Mouse (Mus musculus): ENCODE measurements at regions not wholly inside any gene's neighbourhood (a gene's known extent, or its start where the extent isn't known, plus 50 kb on each side); places are given as distances from the start of the nearest gene placed in this dataset.

DNA sequence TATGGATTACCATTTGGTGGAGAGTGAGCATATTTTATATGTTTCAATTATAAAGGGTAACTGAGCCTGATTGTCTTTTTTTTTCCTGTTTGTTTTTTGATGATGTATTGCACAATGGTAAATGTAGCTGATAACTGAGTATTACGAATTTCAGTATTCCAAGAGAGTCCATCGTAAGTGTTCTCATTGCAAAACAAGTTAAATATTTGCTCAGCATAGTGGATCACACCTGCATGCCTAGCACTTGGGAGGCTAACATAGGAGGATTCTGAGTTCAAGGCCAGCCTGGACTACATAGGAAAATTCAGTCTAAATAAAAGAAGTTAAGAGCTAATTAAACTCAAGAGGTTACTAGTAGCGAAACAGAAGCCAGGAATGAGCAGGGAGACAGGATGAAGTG, 223.8 kb upstream of the Fam98a start:
- WGBS, result 93% methylated on average over 3 of the region's 3 CpGs
- Histone ChIP-seq H3K36me3 (ENCODE audit: insufficient read depth, low read length) (no peaks in the 10 kb centered on the region), H3K4me2 (ENCODE audit: low read length) (no peak overlapping the region), H3K4me1 (replicated peaks; ENCODE audit: insufficient read depth, low read length) (no peaks in the 10 kb centered on the region), H3K27ac (no peak overlapping the region), H3K4me3 (replicated peaks; ENCODE audit: low read depth, low read length) (no peak overlapping the region), H3K27me3 (ENCODE audit: insufficient read depth, low read length) (no peaks in the 10 kb centered on the region), H3K9ac (ENCODE audit: low read depth, low read length) (no peak overlapping the region), H3K9me3 (replicated peaks; ENCODE audit: low read length) (no peaks in the 10 kb centered on the region)
- ATAC-seq (replicated peaks; ENCODE audit: low FRiP score, low read depth), result no peak
- TF ChIP-seq CTCF (IDR thresholded peaks at IDR 0.05; ENCODE audit: low read depth), result no peak
- DNase-seq (ENCODE audit: low spot score), result no peak

DNA sequence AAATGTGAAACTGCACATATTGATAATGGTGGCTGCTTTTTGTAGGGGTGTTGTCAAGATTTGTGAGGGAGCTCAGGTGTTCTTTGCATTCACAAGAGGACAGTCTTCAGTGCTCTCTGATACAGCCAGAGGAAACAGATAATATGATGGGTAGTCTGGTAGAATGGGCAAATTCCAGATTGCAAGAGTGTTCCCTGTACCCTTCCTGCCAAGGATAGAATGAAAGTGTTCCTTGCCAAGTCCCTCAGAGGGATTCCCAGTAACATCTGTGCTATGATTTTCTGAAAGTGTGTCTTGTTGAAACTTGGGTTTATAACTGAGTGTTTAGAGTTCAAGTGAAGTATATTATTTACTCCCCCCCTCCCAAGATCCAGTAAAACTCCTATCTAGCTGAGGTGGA, 221.1 kb upstream of the Fam98a start:
- Histone ChIP-seq H3K4me3 (replicated peaks; ENCODE audit: low read depth, low read length) (no peak overlapping the region), H3K9me3 (replicated peaks; ENCODE audit: low read length) (no peaks in the 10 kb centered on the region), H3K27ac (no peak overlapping the region), H3K4me1 (replicated peaks; ENCODE audit: insufficient read depth, low read length) (no peaks in the 10 kb centered on the region), H3K4me2 (ENCODE audit: low read length) (no peak overlapping the region), H3K36me3 (ENCODE audit: insufficient read depth, low read length) (no peaks in the 10 kb centered on the region), H3K27me3 (ENCODE audit: insufficient read depth, low read length) (no peaks in the 10 kb centered on the region), H3K9ac (ENCODE audit: low read depth, low read length) (no peak overlapping the region)
- ATAC-seq (replicated peaks; ENCODE audit: low FRiP score, low read depth) (no peak), DNase-seq (ENCODE audit: low spot score) (no peak)
- no peak for TF ChIP-seq CTCF (IDR thresholded peaks at IDR 0.05; ENCODE audit: low read depth)

DNA sequence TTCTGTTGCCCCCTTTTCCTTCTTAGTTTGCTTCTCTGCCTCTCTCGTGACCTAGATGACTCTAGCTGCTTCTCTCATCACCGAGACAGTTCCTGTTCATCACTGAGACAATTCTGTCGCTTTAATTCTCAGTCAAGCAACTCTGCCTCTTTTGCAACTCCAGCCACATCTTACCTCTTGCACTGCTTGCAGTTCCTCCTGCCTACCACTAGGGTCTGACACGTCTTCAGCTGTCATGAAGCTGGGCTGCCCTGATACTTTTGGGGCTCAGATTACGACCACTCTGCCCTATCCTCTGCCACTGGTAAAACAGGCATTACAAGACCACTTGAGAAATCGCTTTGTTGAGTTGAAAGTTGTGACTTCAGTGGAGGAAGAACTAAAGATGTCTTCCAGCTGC, 216.9 kb upstream of the Fam98a start:
- no peak for DNase-seq (ENCODE audit: low spot score)
- no peaks in the 10 kb centered on the region for H3K27me3 ChIP-seq (ENCODE audit: insufficient read depth, low read length)
- no peak overlapping the region for H3K9ac ChIP-seq (ENCODE audit: low read depth, low read length)
- H3K4me3 ChIP-seq (replicated peaks; ENCODE audit: low read depth, low read length), result no peak overlapping the region
- no peaks in the 10 kb centered on the region for H3K9me3 ChIP-seq (replicated peaks; ENCODE audit: low read length)
- no peak overlapping the region for H3K4me2 ChIP-seq (ENCODE audit: low read length)
- H3K27ac ChIP-seq, result no peak overlapping the region
- H3K4me1 ChIP-seq (replicated peaks; ENCODE audit: insufficient read depth, low read length), result no peaks in the 10 kb centered on the region
- WGBS, result 88% methylated on average over 6 of the region's 6 CpGs
- ATAC-seq (replicated peaks; ENCODE audit: low FRiP score, low read depth), result no peak
- no peaks in the 10 kb centered on the region for H3K36me3 ChIP-seq (ENCODE audit: insufficient read depth, low read length)
- TF ChIP-seq CTCF (IDR thresholded peaks at IDR 0.05; ENCODE audit: low read depth), result no peak

DNA sequence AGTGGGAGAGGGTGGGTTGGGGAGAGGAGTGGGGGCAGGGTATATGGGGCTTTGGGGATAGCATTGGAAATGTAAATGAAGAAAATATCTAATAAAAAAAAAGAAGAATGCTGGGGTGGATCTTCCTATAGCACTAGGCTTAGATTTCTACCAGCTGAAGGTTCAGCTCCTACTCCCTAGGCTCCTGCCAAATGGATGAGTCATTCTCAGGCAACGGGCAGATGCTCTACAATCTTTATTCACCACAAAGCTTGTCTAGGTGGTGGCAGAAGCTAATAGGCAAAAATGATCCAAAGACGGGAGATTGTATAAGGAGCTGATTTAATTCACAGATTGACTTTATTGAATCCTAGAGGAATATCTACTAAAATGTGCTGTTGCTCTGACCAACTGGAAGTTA, 211.6 kb upstream of the Fam98a start:
- DNase-seq (ENCODE audit: low spot score) (no peak), ATAC-seq (replicated peaks; ENCODE audit: low FRiP score, low read depth) (no peak)
- no peak for TF ChIP-seq CTCF (IDR thresholded peaks at IDR 0.05; ENCODE audit: low read depth)
- 92% methylated on average over 2 of the region's 2 CpGs for WGBS
- Histone ChIP-seq H3K4me2 (ENCODE audit: low read length) (no peak overlapping the region), H3K9ac (ENCODE audit: low read depth, low read length) (no peak overlapping the region), H3K27me3 (ENCODE audit: insufficient read depth, low read length) (no peaks in the 10 kb centered on the region), H3K36me3 (ENCODE audit: insufficient read depth, low read length) (no peaks in the 10 kb centered on the region), H3K27ac (no peak overlapping the region), H3K4me3 (replicated peaks; ENCODE audit: low read depth, low read length) (no peak overlapping the region), H3K9me3 (replicated peaks; ENCODE audit: low read length) (no peaks in the 10 kb centered on the region), H3K4me1 (replicated peaks; ENCODE audit: insufficient read depth, low read length) (no peaks in the 10 kb centered on the region)

DNA sequence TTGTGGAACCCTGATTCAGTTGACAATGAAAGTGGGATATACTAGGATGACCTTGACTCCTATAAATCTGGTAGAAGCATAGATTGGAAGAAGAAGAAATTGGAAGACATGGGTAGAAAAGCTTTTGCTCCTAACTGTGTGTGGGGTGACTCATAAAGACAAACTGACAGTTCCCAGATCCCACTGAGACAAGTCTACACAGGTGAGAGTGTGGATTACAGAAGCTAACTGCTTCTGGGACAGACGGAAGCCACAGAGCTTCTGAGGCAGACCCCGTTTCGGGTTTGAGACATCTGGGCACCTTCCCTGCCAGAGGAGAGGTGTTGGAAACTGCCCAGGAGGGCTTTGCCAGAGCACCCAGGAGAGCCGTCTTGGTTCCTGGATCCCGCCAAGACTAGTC, 204.7 kb upstream of the Fam98a start:
- TF ChIP-seq CTCF (IDR thresholded peaks at IDR 0.05; ENCODE audit: low read depth), result no peak
- WGBS, result 94% methylated on average over 5 of the region's 5 CpGs
- no peaks in the 10 kb centered on the region for H3K27me3 ChIP-seq (ENCODE audit: insufficient read depth, low read length)
- H3K4me1 ChIP-seq (replicated peaks; ENCODE audit: insufficient read depth, low read length), result no peaks in the 10 kb centered on the region
- ATAC-seq (replicated peaks; ENCODE audit: low FRiP score, low read depth) (no peak), DNase-seq (ENCODE audit: low spot score) (no peak)
- no peaks in the 10 kb centered on the region for H3K36me3 ChIP-seq (ENCODE audit: insufficient read depth, low read length)
- H3K4me3 ChIP-seq (replicated peaks; ENCODE audit: low read depth, low read length), result no peak overlapping the region
- no peak overlapping the region for H3K4me2 ChIP-seq (ENCODE audit: low read length)
- no peaks in the 10 kb centered on the region for H3K9me3 ChIP-seq (replicated peaks; ENCODE audit: low read length)
- H3K27ac ChIP-seq, result no peak overlapping the region
- no peak overlapping the region for H3K9ac ChIP-seq (ENCODE audit: low read depth, low read length)

DNA sequence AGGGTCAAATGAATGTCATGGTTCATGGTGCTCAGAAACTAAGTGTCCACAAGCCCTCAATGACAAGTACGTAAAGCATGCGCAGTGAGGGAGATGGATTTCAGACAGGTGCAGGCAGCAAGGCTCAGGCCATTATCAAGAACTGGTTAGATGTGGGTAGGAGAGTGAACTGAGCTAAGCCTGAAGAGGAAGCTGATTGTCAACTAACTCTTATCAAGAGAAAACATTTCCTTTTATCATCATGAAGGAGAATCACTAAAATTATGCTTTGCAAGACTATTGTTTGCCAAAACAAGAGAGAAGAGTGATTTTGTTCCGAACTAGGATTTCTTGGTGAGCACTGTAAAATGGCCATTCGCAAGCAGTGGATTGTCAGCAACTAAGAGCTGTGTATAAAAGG, 164.7 kb upstream of the Fam98a start:
- 91% methylated on average over 4 of the region's 4 CpGs for WGBS
- TF ChIP-seq CTCF (IDR thresholded peaks at IDR 0.05; ENCODE audit: low read depth), result no peak
- DNase-seq (ENCODE audit: low spot score) (no peak), ATAC-seq (replicated peaks; ENCODE audit: low FRiP score, low read depth) (no peak)
- H3K4me2 ChIP-seq (ENCODE audit: low read length), result no peak overlapping the region
- no peaks in the 10 kb centered on the region for H3K36me3 ChIP-seq (ENCODE audit: insufficient read depth, low read length)
- no peak overlapping the region for H3K27ac ChIP-seq
- no peak overlapping the region for H3K4me3 ChIP-seq (replicated peaks; ENCODE audit: low read depth, low read length)
- H3K9ac ChIP-seq (ENCODE audit: low read depth, low read length), result no peak overlapping the region
- H3K9me3 ChIP-seq (replicated peaks; ENCODE audit: low read length), result no peaks in the 10 kb centered on the region
- no peaks in the 10 kb centered on the region for H3K27me3 ChIP-seq (ENCODE audit: insufficient read depth, low read length)
- H3K4me1 ChIP-seq (replicated peaks; ENCODE audit: insufficient read depth, low read length), result no peaks in the 10 kb centered on the region

DNA sequence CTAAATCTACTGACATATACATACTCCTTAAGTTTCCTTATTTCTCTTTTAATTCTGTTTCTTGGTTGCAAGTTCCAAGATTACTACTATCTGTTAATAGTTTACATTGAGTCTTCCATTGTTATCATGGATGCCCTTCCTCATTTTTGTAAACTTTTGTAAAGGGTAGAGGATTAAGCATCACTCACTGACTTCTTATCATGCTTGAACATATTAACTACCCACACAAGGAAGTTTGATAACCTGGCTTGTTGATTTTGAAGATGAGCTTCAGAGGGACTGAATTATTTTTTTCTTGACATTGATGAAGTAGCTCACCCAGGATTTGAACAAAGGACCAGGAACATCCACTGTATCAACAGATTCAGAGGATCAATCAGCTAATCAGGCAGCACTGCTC, 162.8 kb upstream of the Fam98a start:
- Histone ChIP-seq H3K27ac (no peak overlapping the region), H3K4me2 (ENCODE audit: low read length) (no peak overlapping the region), H3K9me3 (replicated peaks; ENCODE audit: low read length) (no peaks in the 10 kb centered on the region), H3K36me3 (ENCODE audit: insufficient read depth, low read length) (no peaks in the 10 kb centered on the region), H3K4me3 (replicated peaks; ENCODE audit: low read depth, low read length) (no peak overlapping the region), H3K27me3 (ENCODE audit: insufficient read depth, low read length) (no peaks in the 10 kb centered on the region), H3K4me1 (replicated peaks; ENCODE audit: insufficient read depth, low read length) (no peaks in the 10 kb centered on the region), H3K9ac (ENCODE audit: low read depth, low read length) (no peak overlapping the region)
- ATAC-seq (replicated peaks; ENCODE audit: low FRiP score, low read depth), result no peak
- no peak for TF ChIP-seq CTCF (IDR thresholded peaks at IDR 0.05; ENCODE audit: low read depth)
- DNase-seq (ENCODE audit: low spot score), result no peak

Measured in kidney, postnatal 0 days (tissue).